Mouse (Mus musculus) cerebellum, adult 8-10 months (tissue): ENCODE results near the gene Rad51b.

Experiments
- DNase-seq: peaks from one replicate; pipeline ENCODE4 v3.0.0; 2022

The Rad51b gene

DNA sequence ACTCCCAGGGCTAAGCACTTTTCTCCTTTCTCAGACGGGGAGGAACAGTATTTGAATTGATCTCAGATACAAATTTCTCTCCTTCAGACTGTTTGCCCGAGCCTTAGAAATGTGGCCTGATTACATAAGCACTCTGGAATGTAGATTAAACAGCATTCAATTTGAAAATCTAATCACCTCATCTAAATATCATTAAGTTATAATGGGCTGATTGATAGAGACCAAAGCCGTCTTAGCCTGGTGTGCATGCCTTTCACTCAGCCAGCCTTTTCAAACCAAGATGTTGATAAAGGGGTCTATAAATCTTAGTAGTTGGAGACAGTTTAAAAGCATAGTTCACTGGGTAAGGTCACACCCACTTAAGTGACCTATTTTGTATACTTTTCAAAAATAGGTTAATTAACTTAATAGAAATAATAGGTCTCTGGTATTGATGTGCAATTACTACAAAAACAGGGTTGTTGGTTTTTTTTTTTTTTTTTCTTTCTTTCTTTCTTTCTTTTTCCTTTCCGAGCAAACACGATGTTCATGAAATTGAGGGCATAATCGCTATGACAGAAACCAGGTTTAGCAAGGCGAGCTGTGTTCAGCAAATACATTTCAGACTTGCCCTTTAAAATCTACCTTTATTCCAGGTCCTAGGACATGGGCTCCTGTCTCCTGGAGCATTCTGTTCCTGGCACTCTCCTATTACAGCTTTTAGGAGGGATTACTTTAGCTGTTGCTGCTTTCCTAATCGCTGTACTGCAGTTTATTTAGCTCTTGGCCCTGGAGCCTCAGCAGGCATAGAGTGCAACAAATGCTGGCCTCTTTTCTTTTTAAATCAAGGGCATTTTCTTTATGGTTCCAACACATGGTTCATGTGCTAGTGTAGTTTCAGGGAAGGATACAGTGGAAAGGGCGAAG lies 238.7 kb downstream of the Rad51b start:
- no peak for DNase-seq

DNA sequence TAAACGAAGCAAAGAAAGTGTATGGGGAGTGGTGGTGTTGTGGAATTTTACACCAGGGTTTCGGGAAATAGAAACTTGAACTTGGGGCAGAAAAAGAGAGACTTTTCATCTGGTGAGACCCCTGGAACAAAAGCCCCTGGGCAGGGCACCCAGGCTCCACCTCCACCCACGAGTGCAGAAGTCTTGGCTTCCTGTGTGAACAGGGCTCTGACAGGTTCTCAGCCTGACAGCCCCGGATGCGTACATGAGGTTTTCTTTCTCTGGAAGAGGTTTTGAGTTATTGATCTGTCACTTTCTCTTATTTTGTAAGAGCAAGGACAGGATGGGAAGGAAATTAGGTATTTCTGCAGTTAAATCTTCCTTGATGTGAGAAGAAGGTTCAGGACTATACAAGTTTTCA lies 243.1 kb downstream of the Rad51b start:
- DNase-seq: no peak

DNA sequence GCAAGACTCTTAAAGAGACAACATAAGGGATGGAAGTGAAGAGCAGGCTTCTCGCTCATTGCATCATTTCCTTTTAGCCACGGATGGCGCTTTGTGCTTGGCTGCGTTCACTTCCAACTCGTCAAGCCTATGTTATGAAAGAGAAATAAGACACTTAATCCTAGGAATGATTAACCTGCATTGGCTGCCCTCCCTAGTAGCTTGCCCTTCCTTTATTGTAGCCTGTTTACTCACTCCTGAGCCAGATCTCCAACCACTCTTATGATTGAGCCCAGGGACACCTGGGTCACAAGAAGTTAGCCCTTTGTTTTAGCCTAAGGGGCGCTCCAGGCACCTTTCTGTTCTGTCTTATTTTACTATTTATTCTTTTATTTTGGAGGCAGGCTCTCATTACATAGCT lies 244.5 kb downstream of the Rad51b start:
- DNase-seq: no peak

DNA sequence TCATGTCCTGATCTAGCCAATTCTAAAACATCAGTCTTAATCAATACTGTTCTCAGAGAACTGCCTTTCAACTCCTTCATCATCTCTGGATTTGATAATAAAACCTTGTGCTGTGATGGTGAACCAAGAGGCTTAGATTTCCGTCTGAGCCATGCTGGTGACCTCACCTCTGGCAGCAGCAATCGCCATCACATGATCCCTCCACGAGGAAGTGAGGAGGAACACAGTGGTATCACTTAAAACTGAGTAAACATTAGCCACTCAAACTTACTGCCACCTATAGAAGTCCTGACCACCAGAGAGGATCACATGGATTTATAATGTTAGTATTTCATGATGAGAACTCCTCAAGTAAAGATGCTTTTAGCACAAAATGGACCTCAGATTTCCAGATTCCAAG lies 248.0 kb downstream of the Rad51b start:
- DNase-seq: no peak

DNA sequence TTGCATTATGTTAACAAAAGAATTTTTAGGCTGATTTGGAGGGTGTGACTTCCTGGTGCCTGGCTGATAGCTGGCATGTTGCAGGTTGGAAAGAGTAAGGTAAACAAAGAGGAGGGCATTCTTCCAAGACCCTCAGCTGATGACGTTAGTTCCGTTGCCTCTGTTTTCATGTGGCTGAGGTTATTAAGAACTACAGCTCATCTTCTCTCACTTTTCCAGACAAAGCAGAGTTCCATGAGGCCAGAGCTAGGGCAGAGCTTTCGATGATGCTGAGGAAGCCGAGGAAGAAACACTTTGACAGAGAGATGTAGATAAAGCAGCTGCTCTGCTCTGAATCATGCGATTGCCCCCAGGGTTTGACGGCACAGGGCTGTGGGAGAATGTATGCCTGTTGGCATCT lies 250.5 kb downstream of the Rad51b start:
- no peak for DNase-seq

DNA sequence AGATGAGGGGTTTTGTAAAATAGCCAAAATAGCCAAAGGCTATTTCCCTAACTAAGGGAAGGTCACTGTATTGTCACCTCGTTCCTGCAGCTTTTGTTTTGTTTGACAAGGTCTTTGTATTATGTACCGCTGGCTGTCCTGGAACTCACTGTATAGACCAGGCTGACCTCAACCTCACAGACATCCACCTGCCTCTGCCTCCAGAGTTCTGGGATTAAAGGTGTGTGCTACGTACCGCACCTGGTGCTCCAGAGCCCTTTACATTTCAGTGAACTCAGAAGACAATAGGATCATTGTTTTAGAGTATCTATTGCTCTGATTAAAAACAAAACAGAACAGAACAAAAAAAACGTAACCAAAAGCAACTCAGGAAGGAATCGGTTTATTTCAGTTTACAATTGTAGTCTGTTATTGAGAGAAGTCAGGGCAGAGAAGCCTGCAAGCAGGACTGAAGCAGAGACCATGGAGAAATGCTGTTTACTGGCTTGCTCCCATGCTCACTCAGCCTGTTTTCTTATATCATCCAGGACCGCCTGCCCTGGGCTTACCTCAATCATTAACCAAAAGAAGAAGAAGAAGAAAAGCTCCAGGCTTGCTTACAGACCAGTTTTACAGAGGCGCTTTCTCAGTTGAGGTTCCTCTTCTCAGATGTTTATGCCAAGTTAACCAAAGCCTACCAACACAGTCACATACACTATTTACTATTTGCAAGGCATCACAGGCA lies 251.7 kb downstream of the Rad51b start:
- no peak for DNase-seq

DNA sequence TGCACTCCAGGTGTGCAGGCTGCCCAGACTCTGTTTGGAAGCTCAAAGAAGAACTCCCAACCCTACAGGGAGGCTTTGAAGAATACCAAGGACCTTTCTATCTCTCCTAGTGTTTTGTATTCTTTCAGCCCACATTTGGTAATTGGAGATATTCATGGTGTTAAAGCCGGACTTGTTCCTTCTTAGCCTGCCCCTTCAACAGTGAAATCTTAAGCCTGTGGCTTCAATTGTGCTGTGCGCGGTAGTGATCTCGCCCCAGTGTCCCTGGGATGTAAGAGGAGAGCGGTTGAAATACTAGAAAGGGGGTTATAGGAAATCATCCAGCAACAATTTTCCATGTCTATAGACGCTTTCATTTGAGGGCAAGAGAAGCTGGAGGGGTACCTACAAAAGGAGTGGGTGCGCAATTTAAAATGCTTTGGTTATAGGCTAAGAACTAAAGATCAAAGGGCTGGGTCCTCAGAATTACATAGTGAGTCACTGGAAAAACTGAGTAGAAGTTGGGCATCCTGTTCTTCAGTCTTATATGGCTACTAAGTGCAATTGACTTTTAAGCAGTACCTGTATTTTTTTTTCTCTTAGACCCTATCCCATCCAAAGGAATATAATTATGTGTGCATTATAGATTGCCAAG lies 253.1 kb downstream of the Rad51b start:
- no peak for DNase-seq

DNA sequence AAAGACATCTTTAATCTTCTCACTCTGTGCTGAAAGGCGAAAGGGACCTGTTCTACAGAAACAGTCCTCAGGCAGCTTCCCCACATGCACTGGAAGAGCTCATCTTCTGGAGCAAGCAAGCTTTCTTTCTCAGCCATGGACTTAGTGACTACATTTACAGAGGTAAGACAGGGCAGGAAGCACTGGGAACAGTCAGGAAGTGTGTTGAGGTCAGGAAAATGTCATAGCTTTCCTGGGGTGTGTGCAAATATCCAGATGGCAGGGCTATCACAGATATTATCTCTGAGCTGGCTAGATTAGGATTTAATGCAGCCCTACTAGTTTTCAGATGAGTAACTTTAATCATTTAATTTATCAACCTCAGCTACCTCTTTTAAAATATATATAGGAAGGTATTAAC lies 254.2 kb downstream of the Rad51b start:
- no peak for DNase-seq

DNA sequence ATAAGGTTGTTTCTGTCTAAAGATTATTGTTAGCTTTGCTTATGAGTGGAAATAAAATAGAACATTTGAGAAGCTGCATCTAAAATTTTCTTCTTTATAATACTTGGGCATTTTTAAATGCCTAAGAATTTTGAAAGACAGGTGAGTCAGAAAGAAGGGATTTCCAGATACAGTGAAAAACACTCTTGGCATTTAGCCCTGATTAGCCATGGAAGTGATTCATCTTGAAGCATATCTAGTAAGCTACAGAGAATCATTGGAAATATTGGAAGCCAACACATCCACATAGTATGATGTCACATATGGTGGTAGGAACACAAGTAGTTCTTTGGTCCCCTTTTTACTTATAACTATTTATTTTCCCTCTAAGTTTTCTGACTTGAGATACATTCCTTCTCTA lies 256.0 kb downstream of the Rad51b start:
- DNase-seq: no peak

DNA sequence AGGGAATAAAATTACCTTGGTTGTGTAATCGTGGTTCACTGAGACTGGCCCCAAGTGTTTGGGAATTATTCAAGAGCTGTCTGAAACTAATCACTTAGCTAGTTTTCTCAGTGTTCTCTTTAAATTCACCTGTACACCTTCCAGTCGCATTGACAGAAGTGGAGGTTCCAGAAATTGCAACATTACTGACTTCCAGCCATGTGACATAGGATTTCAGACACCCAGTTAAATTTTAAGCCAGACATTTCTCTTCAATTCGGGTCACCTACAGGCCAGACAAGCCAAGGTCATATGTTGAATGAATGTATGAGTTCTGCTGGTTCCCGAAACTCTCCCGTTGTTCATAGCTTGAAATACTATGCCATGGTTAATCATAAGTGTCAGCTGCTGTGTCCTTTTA lies 260.8 kb downstream of the Rad51b start:
- DNase-seq: no peak

DNA sequence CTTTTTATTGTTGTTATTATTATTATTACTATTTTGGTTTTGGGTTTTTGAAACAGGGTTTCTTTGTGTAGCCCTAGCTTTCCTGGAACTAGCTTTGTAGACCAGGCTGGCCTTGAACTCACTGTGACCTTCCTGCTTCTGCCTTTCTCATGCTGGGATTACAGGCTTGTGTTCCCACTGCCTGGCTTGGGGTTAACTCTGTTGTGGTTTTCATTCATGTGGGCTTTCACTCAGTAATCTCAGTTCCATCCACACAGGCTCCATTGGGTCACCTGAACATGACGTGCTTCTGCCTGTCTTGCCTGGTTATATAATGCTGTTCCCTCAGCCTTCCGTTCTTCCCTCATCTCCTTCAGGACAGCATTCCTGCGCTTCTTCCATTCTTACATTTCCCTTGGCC lies 261.6 kb downstream of the Rad51b start:
- no peak for DNase-seq

DNA sequence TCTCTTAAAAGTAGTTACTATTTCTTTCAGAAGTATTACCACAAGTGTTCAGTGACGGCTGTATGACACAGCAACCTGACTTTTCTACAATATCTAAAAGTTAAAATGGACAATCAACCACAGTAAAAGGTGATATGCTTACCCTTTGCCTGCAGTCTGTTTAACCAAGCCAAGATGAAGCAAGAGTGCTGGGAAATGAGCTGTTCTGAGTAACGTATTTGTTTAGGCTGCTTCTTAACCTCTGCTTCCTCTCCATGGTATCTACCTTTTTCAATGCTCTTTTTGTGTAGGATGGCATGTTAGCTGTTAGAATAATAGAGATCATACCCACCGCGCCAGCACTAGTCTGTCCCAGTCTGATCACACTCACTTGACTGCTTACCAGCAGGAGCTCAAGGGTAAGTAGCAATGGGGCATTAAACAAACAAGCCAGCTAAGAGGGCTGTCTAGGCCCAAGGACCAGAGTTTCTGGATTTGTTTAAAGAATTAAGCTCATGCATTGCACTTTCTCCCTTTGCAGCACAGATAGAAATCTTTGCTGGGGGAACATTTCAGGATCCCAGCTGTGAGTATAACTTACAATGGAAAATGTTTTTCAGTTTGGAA lies 262.4 kb downstream of the Rad51b start:
- DNase-seq: no peak

DNA sequence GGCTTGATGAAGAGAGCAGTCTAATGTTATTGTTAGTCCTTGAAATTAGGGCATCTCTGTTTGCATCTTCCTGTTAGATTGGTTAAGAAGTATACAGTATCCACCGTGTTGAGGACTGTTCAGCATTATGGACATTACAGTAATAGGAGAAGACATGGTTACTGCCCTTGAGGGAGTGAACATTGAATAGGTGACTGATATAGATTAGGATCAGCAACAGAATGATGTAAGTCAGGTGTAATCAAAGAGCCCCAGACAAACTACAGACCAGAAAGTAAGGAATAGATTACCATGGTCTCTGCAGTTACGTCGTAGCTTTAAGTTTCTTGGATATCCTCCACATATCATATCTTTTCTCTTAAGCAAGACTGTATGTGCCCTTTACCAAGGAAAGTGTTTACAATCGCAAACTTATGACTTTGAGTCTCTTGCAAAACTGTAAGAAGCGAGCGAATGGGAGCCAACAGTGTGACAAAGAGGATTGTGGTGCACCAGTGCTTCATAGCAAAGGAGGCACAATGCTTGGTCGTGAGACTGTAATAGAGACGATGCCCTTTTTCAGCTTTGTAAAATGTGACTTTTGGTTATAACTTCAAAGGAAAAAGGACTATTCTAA lies 263.1 kb downstream of the Rad51b start:
- DNase-seq: no peak

DNA sequence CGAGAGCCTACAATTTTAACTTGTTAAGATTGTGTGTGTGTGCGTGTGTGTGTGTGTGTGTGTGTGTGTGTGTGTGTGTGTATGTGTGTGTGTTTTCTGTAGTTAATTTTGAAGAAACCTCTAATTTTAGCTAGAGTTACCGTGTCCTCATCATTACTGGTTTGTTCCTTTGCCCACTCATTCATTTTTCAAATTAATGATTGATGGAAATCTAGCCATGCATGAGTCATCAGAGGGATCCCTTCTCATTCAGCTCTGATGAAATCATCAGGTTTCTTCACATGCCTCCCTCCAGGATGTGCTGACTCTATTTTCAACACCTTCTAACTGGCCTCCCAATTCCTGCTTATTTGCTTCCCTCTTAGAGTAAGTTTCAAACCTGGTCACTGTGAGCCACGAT lies 263.8 kb downstream of the Rad51b start:
- DNase-seq: no peak

DNA sequence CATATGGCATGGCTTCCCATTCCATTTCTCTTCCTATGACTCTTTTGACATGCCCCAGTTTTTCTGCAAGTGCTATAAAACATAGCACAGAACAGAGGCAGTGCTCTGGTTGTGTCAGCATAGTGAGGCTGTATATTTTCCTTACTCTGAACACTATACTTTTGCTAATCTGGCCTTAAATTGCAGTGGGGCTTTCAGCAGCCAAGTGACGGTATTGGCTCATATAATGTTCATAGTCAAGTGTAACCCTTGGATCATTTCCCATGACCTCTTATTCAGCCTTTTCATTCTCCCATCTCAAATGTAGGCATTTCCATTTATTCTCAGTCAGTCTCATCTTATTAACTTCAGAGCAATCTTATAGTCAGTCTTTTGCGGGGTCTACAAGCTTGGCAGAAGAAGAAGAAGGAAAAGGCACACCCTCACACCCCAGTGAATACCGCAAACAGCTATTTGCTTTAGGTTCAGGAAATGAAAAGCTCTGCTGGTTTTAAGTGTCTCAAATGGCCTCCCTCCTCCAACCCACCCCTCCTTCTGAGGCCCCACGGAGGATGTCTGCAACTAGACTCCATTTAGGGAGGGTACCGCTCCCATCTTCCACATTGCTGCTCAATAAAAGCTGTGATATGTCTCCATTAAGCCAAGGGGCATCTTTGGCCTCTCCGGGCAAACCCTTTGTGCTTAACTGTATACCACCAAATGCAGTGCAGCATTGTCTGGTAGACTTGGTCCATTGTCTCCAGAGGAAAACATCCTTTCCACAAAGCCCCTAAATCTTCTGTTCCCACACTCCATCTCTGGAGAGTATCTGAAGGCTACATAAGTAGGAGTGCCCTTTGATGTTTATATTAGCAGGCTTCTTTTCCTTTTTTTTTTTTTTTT lies 277.3 kb downstream of the Rad51b start:
- DNase-seq: no peak

DNA sequence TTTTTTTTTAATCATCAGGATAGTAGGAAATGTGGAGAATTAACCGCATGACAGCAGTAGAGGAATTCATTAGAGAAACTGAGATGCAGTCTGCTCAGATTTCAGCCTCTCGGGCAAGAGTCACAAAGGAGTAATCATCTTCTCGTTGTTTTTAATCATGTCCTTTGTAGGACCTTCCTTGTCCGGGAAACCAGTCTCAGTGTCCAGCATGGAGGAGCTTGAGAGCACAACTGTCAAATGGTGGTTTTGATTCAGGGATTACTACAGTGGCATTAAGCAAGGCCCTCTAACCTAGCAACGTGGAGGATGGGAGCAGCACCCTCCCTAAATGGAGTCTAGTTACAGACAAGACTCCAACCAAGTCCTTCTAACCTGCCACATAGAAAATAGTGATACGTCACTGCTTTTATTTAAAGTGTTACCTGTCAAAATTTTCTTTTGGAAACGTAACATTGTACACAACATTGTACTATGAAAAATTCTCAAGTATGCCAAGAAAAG lies 278.0 kb downstream of the Rad51b start:
- DNase-seq: no peak

DNA sequence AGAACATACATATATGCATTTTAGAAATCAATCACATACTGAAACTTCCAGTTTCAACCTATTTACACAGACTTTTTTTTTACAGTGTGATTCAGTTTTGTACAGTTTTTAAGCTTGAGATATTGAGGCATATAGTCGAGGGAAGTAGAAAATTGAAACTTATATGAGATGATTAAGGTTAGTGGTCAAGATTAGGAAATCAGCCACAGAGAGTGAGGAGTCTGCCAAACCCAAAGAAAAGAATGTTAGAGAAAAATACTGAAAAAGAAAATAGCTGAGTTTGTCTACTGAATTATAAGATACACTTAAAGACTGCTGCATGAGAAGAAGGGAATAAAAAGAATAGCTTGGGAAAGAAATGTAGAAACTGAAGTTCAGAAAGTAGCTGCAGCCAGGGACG lies 280.4 kb downstream of the Rad51b start:
- DNase-seq: no peak

DNA sequence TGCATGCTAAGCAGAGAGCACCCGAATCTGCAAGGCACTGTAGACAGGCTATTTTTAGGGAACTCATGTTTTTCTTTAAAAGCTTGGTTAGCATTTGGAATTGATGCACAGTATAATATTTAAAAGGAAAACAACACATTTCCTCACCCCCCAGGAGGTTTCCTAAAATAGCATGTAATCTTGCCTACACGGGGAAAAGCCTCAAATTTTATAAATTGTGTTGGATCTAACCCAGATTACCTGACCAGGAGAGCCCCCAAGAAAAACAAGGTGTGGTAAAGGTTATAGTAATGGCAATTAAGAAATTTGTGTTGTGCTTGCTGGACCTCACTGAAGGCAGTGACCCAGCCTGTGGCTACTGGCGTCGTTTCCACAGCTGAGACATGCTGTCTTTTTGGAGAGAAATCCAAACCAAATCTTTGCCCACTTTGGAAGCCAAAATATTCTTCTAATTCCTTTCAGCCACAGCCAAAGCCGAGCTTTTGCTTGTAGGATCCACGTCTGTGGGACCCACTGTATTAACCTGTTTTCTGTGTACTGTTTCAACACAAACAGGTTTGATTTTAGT lies 282.0 kb downstream of the Rad51b start:
- no peak for DNase-seq

DNA sequence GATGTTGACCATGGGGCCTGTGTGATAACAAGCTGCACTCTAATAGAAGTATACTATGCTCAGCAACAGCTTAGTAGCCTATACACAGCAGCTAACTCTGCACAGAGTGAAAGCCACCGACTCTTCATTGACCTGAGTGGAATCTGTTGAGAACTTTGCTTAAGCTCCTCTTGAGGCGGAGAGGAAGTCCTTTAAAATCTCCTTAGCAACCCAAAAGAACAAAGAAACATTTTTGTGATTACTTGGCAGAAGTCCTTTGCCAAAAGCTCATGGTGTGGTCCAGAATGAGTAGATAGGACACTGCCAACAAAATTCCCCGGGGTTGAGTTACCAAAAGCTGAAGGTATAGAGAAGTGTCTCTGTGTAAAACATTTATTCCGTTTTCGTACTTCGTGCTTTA lies 282.8 kb downstream of the Rad51b start:
- no peak for DNase-seq

DNA sequence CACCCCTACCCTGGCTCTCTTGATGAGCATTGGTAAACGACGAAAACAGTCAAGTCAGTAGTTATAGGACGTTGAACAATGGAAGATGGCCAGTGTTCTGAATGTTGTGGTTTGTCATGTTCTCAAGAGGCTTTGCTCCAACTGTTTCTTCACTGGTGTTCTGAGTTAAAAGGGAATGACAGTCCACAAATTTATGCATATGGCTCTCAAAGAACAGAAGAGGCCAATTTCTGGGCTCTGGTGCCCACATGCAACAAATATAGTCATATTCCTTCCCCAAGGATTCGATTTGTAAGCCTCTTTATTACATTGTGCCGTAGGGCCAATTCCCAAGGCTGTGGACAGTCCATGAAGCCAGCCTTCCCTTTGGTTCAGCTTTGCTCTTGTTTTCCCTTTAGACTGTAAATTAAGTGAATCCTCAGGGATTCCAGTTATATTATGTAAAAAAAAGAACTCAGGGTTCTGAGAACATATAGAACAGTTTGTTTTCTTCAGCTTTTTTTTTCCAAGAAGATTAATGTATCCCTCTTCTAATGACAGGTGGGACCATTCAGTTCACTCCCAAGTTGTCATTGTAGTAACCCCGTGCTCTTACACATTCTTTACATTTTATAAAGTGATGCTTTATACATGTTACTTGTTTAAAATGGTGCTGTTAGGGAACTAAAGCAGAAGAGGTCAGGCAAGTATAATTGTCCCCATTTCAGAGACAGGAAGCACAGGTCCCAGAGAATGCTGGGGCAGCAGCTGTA lies 287.6 kb downstream of the Rad51b start:
- DNase-seq: no peak

DNA sequence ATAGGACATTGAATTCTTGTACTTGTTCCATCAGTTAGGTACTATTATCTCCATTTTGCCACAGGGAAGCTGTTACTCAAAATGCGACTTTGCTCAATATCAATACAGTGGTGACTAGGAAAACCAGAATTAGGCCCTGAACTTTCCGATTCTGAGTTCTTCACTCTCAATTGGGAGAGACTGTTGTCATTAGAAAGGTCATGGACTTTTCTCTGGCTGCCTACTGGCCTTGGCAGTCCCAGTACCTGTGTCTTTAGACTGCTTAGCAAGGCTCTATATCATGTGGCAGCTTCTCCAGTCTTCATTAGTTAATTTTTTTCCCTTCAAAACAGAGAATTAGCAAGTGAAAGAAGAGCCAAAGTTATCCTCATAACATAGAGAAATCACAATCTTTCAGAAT lies 288.3 kb downstream of the Rad51b start:
- DNase-seq: no peak
